Mouse (Mus musculus) liver, embryonic 14.5 days (tissue): ENCODE results near the gene Mplkip. TPM values are rescaled to one million over a fixed set of nuclear protein-coding genes. Genes with fewer than 3 reads are reported as not detected.

Experiments
- ATAC-seq: fragments of 200-750 bp; cut with Nextera tagmentation; 2 replicates; pipeline ENCODE4 v1.8.0; 2017; ENCODE audit warnings: moderate number of reproducible peaks, mild to moderate bottlenecking, moderate library complexity; ENCODE audit not compliant: insufficient read depth
- DNase-seq, 3 experiments: peaks; one replicate each; pipeline ENCODE4 v3.0.0-alpha.2; 2012 to 2013; ENCODE audit warnings: low read depth in 3 of 3, low spot score in 3 of 3
- H3K27ac ChIP-seq: fragments of 300-500 bp; sonication (generic); 2 replicates; pipeline ENCODE4 v1.5.1; 2014; ENCODE audit warnings: moderate library complexity, mild to moderate bottlenecking, control low read depth, inconsistent platforms
- H3K27me3 ChIP-seq: fragments of 300-500 bp; sonication (generic); 2 replicates; pipeline ENCODE4 v1.6.1; 2014; ENCODE audit warnings: mild to moderate bottlenecking, low read length, moderate library complexity; ENCODE audit not compliant: control insufficient read depth, insufficient read depth
- H3K36me3 ChIP-seq: fragments of 300-500 bp; sonication (generic); replicated peaks from 2 replicates; pipeline ENCODE4 v1.6.1; 2014; ENCODE audit warnings: low read depth; ENCODE audit not compliant: control insufficient read depth, insufficient read depth
- H3K4me1 ChIP-seq, 2 experiments: fragments of 200-500 bp in 1 of 2; fragments of 300-500 bp in 1 of 2; sonication (generic) in 1 of 2; replicated peaks; 2 replicates each; pipeline ENCODE4 v1.6.1; 2012 to 2014; ENCODE audit warnings: antibody characterized with exemption in 1 of 2, inconsistent platforms in 1 of 2, low read length in 1 of 2; ENCODE audit not compliant: control insufficient read depth in 2 of 2, insufficient read depth in 2 of 2
- H3K4me2 ChIP-seq: fragments of 300-500 bp; sonication (generic); 2 replicates; pipeline ENCODE4 v1.6.1; 2014; ENCODE audit warnings: low read depth, mild to moderate bottlenecking, control low read depth, moderate library complexity
- H3K4me3 ChIP-seq, 2 experiments: fragments of 200-500 bp in 1 of 2; fragments of 300-500 bp in 1 of 2; sonication (generic) in 1 of 2; 2 replicates each; pipeline ENCODE4 v1.5.1; 2012 to 2014; ENCODE audit warnings: low read depth in 2 of 2, low read length in 2 of 2, mild to moderate bottlenecking in 2 of 2, control low read depth in 1 of 2, inconsistent platforms in 1 of 2, moderate library complexity in 1 of 2; ENCODE audit not compliant: insufficient read depth in 1 of 2
- H3K9ac ChIP-seq: fragments of 300-500 bp; sonication (generic); replicated peaks from 2 replicates; pipeline ENCODE4 v1.6.1; 2014; ENCODE audit warnings: mild to moderate bottlenecking, control low read depth, moderate library complexity
- H3K9me3 ChIP-seq: fragments of 300-500 bp; sonication (generic); 2 replicates; pipeline ENCODE4 v1.6.1; 2016; ENCODE audit warnings: low read length, mixed read lengths; ENCODE audit not compliant: control insufficient read depth
- CTCF ChIP-seq: IDR thresholded peaks from 2 replicates; pipeline ENCODE4 v1.5.1; 2016; ENCODE audit warnings: antibody characterized with exemption, low read depth, control low read depth
- EP300 ChIP-seq: IDR thresholded peaks from 2 replicates; pipeline ENCODE4 v1.6.1; 2016; ENCODE audit warnings: antibody characterized with exemption, low read depth
- WGBS: fragments of 180-500 bp; shearing (Covaris S2); extraction: QIAGEN DNeasy Blood & Tissue Kit; methylation state at CpG from one replicate; pipeline ENCODE4 v1.1.7; 2014; ENCODE audit not compliant: insufficient replicate concordance; 5-methylcytosine and 5-hydroxymethylcytosine counted together
- polyA plus RNA-seq, 2 experiments: library from polyadenylated mRNA; depleted of rRNA in 1 of 2; stranded (reverse) in 1 of 2; unstranded in 1 of 2; fragments of >200 nt; fragmentation: Nextera tagmentation in 1 of 2; extraction: Ambion mirVana in 1 of 2; gene quantifications; 2 replicates each; pipeline versions ENCODE4 v1.2.1 to v1.2.3; 2012 to 2014

The Mplkip gene
- polyA plus RNA-seq (2012; rRNA removed) (7.8 and 8.3 TPM in 2 replicates), polyA plus RNA-seq (2014; fragmentation: Nextera tagmentation; extraction: Ambion mirVana) (31.0 and 35.2 TPM in 2 replicates)

GRCm38 (mm10) chr13:17694911-17695699, at the start of gene Mplkip, which contains the start of gene Sugct:
Gene Mplkip (plus strand): TSS chr13:17695192.
Gene Sugct (minus strand): TSS chr13:17695553.
- peak within 1 kb of the TSS; percentile 94 to 96 for H3K4me3 ChIP-seq
- ATAC-seq (peak; percentile 94), DNase-seq (peak; percentile 99 to 100 (median 99))
- H3K9me3 ChIP-seq: no peaks in the 10 kb centered on the region
- H3K4me1 ChIP-seq: peaks cover 0 to 7% of the 10 kb centered on the region in 2 experiments; a peak in 1 of 4 replicates
- WGBS: under 1% methylated on average over 65 of the region's 66 CpGs
- peak within 1 kb of the TSS; percentile 98 for H3K9ac ChIP-seq
- peak within 1 kb of the TSS; percentile 77 for H3K4me2 ChIP-seq
- H3K27me3 ChIP-seq: no peaks in the 10 kb centered on the region
- no peaks in the 10 kb centered on the region for H3K36me3 ChIP-seq
- peak within 1 kb of the TSS; percentile 61 for H3K27ac ChIP-seq
- TF ChIP-seq EP300 (peak; percentile 49; the same call in 1 of the 2 replicates), CTCF (no peak)

GRCm38 (mm10) chr13:17667380-17667779, 27.6 kb upstream of the Mplkip start:
- DNase-seq (no peak), ATAC-seq (no peak)
- H3K4me2 ChIP-seq: no peak overlapping the region
- H3K9me3 ChIP-seq: no peaks in the 10 kb centered on the region
- no peaks in the 10 kb centered on the region for H3K27me3 ChIP-seq
- WGBS: 44% methylated on average over 1 of the region's 1 CpGs
- no peaks in the 10 kb centered on the region for H3K36me3 ChIP-seq
- H3K9ac ChIP-seq: no peak overlapping the region
- no peaks in the 10 kb centered on the region for H3K4me1 ChIP-seq
- TF ChIP-seq CTCF: no peak
- H3K27ac ChIP-seq: no peak overlapping the region
- H3K4me3 ChIP-seq: no peak overlapping the region

DNA sequence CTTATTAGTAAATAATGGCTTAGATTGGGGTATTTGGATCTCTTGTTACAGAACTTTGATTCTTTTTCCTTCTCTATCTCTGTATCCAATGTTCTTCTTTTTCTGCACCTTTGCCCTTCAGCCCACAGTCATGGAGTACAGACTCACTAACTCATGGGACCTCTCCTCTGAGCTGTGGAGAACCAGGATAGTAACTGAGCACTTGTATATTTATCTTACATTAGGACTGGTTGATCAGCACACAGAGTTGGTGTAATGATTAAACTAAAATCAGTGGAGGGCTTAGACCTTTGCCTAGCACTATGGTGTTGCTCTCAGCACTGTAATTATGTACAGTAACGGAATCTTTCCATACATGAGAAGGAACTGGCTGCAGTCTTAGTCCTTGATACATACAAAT, 23.9 kb upstream of the Mplkip start:
- no peak overlapping the region for H3K9ac ChIP-seq
- H3K27ac ChIP-seq: no peak overlapping the region
- 36% methylated on average over 1 of the region's 1 CpGs for WGBS
- no peaks in the 10 kb centered on the region for H3K4me1 ChIP-seq
- no peaks in the 10 kb centered on the region for H3K27me3 ChIP-seq
- H3K9me3 ChIP-seq: no peaks in the 10 kb centered on the region
- TF ChIP-seq EP300 (no peak), CTCF (no peak)
- DNase-seq (peak in 2 of 3 experiments; percentile 2 to 11), ATAC-seq (peak; percentile 70)
- H3K4me2 ChIP-seq: no peak overlapping the region
- no peaks in the 10 kb centered on the region for H3K36me3 ChIP-seq
- H3K4me3 ChIP-seq: no peak overlapping the region

DNA sequence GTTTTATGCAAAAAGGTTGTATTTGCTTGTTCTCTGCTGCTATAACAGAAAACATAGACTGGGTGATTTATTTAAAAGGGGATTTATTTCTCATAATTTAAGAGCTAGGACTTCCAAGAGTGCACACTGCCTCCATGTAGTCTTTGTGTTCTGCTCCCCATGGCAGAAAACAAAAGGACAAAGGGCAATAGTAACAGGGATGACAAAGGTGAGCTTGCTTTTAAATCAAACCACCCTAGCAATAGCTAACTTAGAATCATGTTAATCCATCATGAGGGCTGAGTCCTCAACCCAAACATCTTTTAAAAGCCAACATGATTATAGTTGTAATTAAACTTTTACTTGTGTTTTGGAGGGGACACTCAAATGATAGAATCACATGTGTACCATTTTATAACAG, 5.5 kb upstream of the Mplkip start:
- Histone ChIP-seq H3K9ac (no peak overlapping the region), H3K4me1 (0 out of 4 replicates have a peak, but pooled peaks cover 0 to 3% of the 10 kb centered on the region in 2 experiments), H3K27ac (no peak overlapping the region), H3K4me2 (no peak overlapping the region), H3K36me3 (no peaks in the 10 kb centered on the region), H3K9me3 (no peaks in the 10 kb centered on the region), H3K4me3 (no peak overlapping the region), H3K27me3 (no peaks in the 10 kb centered on the region)
- ATAC-seq (no peak), DNase-seq (no peak)
- no peak for TF ChIP-seq EP300
- TF ChIP-seq CTCF: no peak

- H3K9me3 ChIP-seq: no peaks in the 10 kb centered on the region
- H3K4me1 ChIP-seq: 0 out of 4 replicates have a peak, but pooled peaks cover 0 to 3% of the 10 kb centered on the region in 2 experiments
- DNase-seq (no peak), ATAC-seq (no peak)
- no peak overlapping the region for H3K4me2 ChIP-seq
- no peak overlapping the region for H3K9ac ChIP-seq
- no peak overlapping the region for H3K27ac ChIP-seq
- H3K36me3 ChIP-seq: no peaks in the 10 kb centered on the region
- H3K4me3 ChIP-seq: no peak overlapping the region
- no peaks in the 10 kb centered on the region for H3K27me3 ChIP-seq
- TF ChIP-seq CTCF (no peak), EP300 (no peak)
Measured at GRCm38 (mm10) chr13:17690686-17691085, 4.3 kb upstream of the Mplkip start.
